Mouse (Mus musculus) B cell, adult 62 days (primary cell): Measurements from ENCODE around the gene B4galt5. TPM values are rescaled to one million over a fixed set of nuclear protein-coding genes. Genes with fewer than 3 reads are reported as not detected.

Experiments used
- total RNA-seq: library from RNA; stranded (reverse); gene quantifications from 4 replicates; pipeline ENCODE4 v1.2.4, GENCODE M21; 2023

B4galt5 gene
- 60.9 to 73.1 TPM (median 66.9 TPM) in 4 replicates for total RNA-seq

GRCm38 (mm10) chr2:167348376-167349282 lies at the start of gene B4galt5:
Gene B4galt5, minus strand, starts transcription at chr2:167349183.

Other genes with a start within 250 kb of the B4galt5 start
- 5.6 to 7.6 TPM (median 7.2 TPM) in 4 replicates for gene Kcnb1, start 159.0 kb downstream of the B4galt5 start, total RNA-seq
- gene Ptgis, start 108.6 kb downstream of the B4galt5 start, total RNA-seq: 0.31 to 0.33 TPM in 2 of 4 replicates, not detected in the others
- 93.7 to 102 TPM (median 98.4 TPM) in 4 replicates for gene Slc9a8, start 72.5 kb upstream of the B4galt5 start, total RNA-seq
- gene Rnf114, start 143.5 kb upstream of the B4galt5 start, total RNA-seq: 91.4 to 97.3 TPM (median 93.4 TPM) in 4 replicates
- gene Spata2, start 143.7 kb upstream of the B4galt5 start, total RNA-seq: 45.4 to 54.7 TPM (median 53.3 TPM) in 4 replicates
- 3.4 to 5.4 TPM (median 3.7 TPM) in 4 replicates for gene Snai1, start 189.0 kb upstream of the B4galt5 start, total RNA-seq